ENCODE assay signal across 13 mouse cellular contexts in the genomic region with DNA sequence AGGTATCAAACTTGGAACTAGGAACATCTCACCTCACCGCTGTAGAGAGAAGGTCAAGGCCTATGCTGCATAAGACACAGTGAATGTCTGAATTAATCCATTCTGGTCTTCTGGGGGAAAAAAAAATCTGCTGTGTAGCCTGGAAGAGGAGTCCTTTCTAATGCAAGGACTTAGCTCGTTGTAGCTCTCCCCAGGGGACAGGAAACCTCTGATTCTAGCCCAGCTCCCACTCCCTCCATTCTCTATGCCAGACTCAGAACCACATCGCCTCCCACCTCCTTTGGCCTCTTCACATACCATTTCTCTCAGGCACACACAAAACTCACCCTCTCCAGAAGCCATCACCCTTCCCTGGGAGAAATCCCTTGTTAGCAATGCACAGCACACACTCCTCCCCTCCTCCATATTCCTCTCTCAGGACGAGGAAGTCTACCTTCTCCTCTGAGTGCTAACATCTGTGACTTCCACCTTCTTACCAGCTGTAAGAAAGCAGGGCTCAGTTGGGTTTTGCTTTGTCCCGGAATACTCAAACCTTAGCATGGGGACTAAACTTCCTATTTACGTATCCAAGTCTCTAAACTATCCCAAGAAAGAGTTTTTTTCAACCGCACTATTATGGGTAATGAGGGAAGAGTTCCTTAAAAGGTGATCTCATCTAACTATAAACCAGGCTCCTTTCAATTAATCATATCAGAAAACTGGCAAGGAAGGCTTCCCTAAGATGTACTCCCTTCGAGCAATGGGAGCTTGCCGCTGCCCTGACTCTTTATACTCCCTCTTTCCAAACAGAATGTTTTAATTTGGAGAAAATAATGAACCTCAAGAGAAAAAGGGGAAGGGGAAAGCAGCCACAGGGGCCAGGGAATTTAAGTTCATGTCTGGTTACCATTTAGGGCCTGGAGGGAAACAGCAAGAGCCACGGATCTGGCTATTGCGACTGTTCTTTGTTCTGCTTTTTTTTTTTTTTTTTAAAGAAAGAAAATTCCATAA.
DNase-seq lines count a peak whose midpoint lies in the region; ATAC-seq lines count a peak whose summit lies in the region.
"Had no signal": no experiment of that assay in that cellular context is flagged by ENCODE, and none has a peak within 500 bp of the region (broad histone marks: within the 10 kb centered on the region; RNA-seq: fewer than 3 reads in every experiment).

No protein-coding gene starts in this region.

- peaks cover 4% of the 10 kb centered on the region for H3K9me3 ChIP-seq in kidney, embryonic 16.5 days (ENCODE audit: low read length)
- H3K9me3 ChIP-seq in stomach, embryonic 15.5 days, result no peaks in the 10 kb centered on the region

- H3K4me1 ChIP-seq in kidney, embryonic 16.5 days (ENCODE audit: insufficient read depth, low read length), result peaks cover 12% of the 10 kb centered on the region; the same call in 1 of the 2 replicates
- 0 out of 2 replicates have a peak, but pooled peaks cover 2% of the 10 kb centered on the region for H3K4me1 ChIP-seq in stomach, embryonic 15.5 days

- no peak overlapping the region for H3K4me2 ChIP-seq in kidney, embryonic 16.5 days (replicated peaks; ENCODE audit: low read depth, low read length)
- H3K4me2 ChIP-seq in stomach, embryonic 15.5 days, result no peak overlapping the region

- intact Hi-C loops in heart, postnatal 36 days (cut with DNase I), result no loop called here

- no peak for ATAC-seq in kidney, embryonic 16.5 days (ENCODE audit: low FRiP score, low TSS enrichment)
- ATAC-seq in stomach, embryonic 15.5 days (ENCODE audit: insufficient read depth, low FRiP score, low read depth), result 0 out of 2 replicates have a peak, but pooled peaks have one; percentile 43

- no peaks in the 10 kb centered on the region for H3K27me3 ChIP-seq in kidney, embryonic 16.5 days (ENCODE audit: insufficient read depth, low read length)
- H3K27me3 ChIP-seq in stomach, embryonic 15.5 days (replicated peaks), result no peaks in the 10 kb centered on the region

- 54% methylated on average over 11 of the region's 11 CpGs for WGBS in kidney, embryonic 16.5 days
- 49% methylated on average over 11 of the region's 11 CpGs for WGBS in stomach, embryonic 15.5 days

- H3K27ac ChIP-seq in kidney, embryonic 16.5 days (ENCODE audit: low read length), result peak overlapping the region; percentile 65
- H3K27ac ChIP-seq in stomach, embryonic 15.5 days, result peak overlapping the region; percentile 79

- H3K9ac ChIP-seq in kidney, embryonic 16.5 days (replicated peaks; ENCODE audit: low read length), result no peak overlapping the region
- no peak overlapping the region for H3K9ac ChIP-seq in stomach, embryonic 15.5 days

- H3K4me3 ChIP-seq in kidney, embryonic 16.5 days (ENCODE audit: low read length), result no peak overlapping the region
- H3K4me3 ChIP-seq in stomach, embryonic 15.5 days (replicated peaks), result no peak overlapping the region

- no peaks in the 10 kb centered on the region for H3K36me3 ChIP-seq in kidney, embryonic 16.5 days (ENCODE audit: insufficient read depth, low read length)
- H3K36me3 ChIP-seq in stomach, embryonic 15.5 days, result no peaks in the 10 kb centered on the region

- peak; percentile 57 for DNase-seq in heart, adult 11 months
- no peak for DNase-seq in heart, postnatal 36 days
- no peak for DNase-seq in kidney, adult 9 months
- DNase-seq in forelimb bud, embryonic 11.5 days (ENCODE audit: low read depth, low spot score), result peak; percentile 68
- DNase-seq in layer of hippocampus, adult 18-20 months (ENCODE audit: low spot score in 2 of 2), result no peak
- no peak for DNase-seq in embryo, embryonic 11 days
- DNase-seq: cerebellum, postnatal 36 days; heart, adult 18-20 months; lung, adult 18-20 months; retina, postnatal 1 day; thymus, postnatal 14 days had no signal

Comparison
In these comparisons a context has a peak if more than half of its experiments do, and no peak if none do; other contexts are left out.
1. DNase-seq: peak in heart, adult 11 months (single experiment) and forelimb bud, embryonic 11.5 days (single experiment); none in heart, postnatal 36 days (0 of 2), kidney, adult 9 months (single experiment), layer of hippocampus, adult 18-20 months (0 of 2) and embryo, embryonic 11 days (single experiment).